Mouse (Mus musculus) spleen, postnatal 14 days (tissue): Measurements from ENCODE around the gene Ecpas.

Experiments
- DNase-seq, 2 experiments: peaks; one replicate each; pipeline ENCODE4 v3.0.0; 2021 to 2022; ENCODE audit warnings: low spot score in 2 of 2

Ecpas gene

DNA sequence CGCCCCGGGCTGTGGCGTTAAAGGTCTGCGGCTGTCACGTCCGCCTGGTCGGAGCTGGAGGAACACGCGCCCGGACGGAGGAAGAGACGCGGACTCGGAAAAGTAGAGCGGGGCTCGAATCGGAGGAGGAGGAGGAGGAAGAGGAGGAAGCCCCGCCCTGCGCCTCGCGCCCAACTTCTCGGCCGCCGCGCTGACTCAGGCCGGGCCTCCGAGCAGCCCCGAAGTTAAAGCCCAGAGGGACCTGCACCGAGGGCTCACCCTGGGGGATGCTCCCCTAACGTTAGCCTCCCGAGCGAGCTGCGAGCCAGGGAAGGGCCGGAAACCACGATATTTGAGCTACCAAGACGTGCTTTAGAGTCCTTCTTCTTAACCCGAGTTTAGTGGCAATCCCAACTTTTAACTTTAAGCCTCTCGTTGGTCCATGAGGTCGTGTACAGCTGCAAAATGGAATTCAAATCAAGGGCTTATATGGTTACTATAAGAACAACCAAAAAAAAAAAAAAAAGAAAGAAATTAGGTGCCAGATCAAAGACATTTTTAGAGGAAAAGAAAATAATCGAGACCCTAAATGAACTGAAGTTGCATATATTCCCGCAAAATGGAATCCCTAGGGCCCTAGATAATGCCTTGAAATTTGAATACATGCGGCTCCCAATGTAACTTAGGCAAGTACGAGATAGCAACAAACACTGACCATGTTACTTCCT lies at the start of gene Ecpas:
Gene Ecpas (minus strand): TSS at position 121 of the 707 bp plus-strand sequence.
- peak; percentile 71 to 73 for DNase-seq

DNA sequence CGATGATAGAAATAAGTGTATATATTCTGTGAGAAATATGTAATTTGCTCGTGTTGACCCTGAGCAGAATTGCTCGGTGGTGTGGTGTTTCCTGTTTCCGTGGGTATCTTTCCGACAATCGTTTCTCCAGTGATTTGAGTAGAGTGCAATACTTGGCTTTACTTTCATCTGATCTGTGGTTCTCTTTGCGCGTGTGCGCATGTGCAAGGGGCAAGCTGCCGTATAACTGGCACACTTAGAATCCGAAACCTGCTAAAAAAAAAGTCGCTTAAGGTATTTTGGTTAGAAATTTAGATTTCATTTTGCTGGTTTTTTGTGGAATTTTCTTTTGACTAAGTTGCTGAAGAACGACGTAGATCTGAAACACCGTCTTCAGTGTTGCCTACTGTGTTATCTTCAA lies 49.2 kb upstream of the Ecpas start:
- no peak for DNase-seq

DNA sequence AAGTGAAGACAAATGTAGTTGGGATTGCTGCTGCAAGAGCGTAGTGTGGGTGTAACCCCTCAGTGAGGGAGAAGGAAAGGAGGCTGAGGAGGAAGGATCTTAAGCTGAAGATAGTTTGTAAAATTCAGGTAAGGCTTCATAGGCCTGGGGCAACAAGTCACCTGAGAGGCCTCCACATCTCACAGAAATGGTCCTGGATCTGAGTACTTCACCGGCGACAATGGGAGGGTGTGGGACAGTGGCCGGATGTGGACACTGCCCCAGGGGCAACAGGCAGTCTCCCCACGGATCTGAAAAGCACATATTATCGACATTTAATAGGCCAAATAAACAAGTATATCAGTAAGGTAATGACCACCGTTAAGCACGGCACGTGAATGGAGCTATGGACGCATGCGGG lies 40.1 kb upstream of the Ecpas start:
- no peak for DNase-seq

DNA sequence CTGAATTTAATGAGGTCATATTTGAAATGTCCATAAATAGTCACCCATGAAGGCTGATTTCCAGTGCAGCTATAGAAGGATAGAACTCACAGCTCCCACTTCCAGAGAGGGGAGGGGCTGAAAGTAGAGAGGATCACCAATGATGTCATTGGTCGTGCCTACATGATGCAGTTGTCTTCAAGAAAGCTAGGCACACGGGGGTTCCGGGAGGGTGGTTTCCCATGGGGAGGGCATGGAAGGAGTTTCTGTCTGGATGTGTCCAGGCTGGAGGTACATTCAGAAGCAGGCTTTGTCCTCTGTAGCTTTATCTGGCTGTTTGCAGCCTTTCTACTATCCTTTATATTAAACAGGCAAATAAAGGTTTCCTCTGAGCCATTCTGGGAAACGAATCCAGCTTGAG lies 35.8 kb upstream of the Ecpas start:
- DNase-seq, result no peak

DNA sequence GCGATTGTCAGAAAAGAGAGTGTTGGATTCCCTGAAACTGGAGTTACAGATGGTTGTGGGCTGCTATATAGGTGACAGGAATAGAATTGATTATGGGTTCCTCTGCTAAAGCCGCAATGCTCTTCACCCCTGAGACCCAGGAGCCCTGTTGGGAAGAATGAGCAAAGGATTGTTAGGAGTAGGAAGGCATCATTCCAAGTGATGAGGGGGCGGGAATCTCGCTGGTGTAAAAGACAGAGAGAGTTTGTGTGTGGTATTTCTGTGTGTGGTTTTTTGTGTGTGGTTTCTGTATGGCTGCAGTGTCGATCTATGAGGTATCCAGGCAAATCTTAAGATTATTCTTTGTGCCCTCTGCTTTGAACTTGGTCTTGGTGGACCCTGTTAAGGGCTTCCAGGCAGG lies 32.1 kb upstream of the Ecpas start:
- DNase-seq, result no peak

DNA sequence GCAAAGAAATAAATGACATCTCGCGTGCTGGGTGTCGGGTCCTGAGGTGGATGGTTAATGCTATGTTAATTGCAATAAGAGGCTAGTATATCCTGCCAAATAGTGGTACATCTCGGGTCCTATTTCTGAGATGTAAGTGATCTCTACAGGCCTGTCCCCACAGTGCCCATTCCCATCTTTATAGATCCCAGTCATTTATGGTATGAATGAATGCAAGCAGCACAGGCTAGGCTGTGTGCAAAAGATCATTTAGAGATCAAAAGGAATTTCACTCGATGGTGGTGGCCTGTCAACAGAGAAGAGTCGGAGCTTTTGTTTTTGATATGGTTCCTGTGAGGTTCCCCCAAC lies 31.6 kb upstream of the Ecpas start:
- DNase-seq, result no peak

DNA sequence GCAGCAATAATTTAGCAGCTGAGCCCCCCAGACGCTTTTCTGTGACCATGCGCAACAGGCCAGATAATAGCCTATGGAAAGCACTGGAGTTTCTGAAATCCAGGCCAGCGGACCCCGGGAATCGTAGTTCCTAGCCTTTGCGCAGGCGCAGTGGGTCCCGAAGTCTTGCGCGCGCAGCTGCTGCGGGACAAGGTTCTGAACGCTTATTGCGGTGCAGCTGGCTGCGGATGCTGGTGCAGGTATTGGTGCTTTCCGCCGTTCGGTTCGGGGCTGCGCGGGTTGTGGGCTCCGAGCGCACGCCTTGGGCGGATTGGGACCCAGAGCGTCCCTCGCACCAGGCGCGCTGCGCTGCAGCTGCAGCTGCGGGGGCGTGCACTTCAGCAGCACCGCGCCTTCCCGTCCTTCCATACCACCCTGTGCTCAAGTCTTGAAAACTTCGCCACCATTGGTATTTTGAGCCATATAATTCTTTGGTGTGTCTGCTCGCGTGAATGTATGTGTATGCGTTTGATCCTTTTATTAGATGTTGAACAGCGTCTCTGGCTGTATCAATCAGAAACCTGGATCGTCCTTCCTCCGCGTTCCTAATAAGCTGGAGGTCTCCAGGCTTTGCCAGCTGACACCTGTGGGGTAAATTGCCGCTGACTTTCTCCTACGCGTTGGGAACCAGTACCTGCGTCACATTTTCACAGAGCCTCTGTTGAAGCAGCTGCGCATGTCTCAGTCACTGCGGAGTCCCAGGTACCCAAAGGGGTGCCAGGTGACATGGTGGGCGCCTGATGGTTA lies 31.1 kb upstream of the Ecpas start, which contains the start of gene Zkscan16:
Gene Zkscan16 (plus strand): TSS at position 209 of the 786 bp plus-strand sequence.
- DNase-seq, result peak; percentile 17 to 51

DNA sequence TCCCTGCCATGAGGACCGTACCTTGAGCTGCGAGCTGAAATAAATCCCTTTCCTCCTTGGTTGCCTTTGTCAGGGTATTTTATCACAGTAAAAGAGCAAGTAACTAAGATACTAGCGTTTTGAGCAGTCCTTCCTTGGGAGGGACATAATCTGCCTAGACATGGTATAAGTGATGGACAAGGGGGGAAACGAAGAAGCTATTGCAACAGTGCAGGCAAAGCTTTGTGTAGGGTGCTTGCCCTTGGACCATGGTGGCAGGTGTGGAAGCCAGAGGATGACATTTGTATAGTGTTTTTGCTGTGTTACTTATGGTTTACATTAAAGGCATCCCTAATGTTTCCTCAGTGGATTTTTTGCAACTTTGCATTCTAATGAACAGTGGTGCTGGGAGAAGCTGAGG lies 30.4 kb upstream of the Ecpas start:
- no peak for DNase-seq

DNA sequence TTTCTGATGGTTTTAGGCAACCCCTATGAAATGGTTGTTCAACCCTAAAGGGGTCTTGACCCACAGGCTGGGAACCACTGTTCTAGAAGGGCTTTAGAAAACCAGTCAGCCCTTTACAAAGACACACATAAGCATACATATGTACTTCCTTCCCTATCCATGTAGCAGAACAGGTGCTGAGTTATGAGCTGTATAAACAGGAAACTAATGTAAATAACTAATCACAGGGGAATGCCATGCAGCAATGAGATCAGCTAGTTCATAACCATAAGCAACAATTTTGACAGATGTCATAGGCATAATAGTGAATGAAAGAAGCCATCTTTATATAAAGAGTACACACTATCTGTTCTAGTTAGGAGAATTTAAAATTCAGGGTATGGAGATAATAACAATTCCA lies 29.1 kb upstream of the Ecpas start:
- no peak for DNase-seq

DNA sequence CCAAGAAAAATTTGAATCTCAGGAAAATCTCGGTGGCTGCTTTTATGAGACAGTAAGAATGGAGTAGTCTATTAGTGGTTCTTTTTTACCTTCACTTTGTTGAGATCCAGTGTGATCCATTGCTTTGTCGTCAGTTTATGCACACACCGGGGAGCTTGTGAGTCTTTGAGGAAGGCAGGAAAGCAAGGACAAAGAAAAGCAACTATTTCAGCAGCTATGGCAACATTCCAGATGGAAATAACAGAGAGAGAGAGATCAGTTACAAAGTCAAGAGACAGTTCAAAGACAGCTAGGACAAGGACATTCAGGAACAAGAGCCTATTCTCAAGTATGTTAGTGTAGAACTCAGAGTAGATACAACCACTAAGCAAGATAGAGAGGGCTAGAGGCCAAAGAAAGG lies 23.3 kb upstream of the Ecpas start:
- DNase-seq, result no peak

DNA sequence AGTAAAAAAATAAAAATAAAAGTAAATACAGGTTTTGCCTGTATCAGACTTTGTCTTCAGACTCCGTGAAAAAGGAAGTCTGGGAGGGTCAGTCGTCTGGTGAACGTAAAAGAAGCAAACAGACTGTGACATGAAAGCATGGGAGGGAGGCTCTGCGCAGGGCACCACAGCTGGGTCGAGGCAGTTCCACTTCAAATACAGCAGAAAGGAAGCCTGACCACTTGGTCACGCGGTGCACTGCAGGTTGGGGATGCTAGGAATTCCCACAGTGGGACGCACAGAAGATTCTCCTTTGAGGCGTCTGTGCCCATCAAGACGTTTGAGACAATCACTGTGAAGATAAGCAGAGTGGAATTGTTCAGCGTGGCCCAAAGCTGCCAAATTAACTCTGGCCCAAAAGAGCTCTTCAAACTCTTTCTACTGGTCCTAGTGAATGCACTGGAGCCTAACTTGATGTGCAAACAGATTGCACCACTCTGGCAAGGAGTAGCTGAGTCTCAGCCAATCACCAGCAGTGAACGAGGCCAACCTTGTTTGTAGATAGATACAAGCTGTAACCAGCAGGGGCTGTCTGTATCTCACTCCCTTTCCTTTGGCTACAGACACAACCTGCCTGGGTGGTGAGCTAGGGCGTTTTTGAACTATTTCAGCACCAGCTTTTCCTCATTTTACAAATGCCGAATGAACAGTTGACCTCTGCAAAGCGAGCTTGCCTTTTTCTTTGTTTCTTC lies 22.4 kb upstream of the Ecpas start:
- DNase-seq, result no peak

DNA sequence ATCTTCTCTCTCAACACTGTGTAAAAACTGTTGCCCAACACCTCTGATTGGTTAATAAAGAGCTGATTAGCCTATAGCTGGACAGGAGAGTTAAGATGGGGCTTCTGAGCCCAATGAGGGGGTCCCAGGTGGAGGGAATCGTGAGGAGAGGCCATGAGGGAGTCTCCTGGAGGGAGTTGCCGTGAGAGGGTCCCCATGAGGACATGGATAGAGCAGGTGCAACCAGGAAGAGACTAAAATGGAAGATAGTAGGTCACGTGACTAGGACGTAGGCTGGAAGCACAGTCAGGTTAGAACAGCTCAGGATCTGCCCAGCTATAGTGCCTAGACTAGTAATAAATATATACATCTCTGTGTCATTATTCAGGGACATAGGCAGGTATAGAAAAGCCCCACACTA lies 21.8 kb upstream of the Ecpas start:
- no peak for DNase-seq

DNA sequence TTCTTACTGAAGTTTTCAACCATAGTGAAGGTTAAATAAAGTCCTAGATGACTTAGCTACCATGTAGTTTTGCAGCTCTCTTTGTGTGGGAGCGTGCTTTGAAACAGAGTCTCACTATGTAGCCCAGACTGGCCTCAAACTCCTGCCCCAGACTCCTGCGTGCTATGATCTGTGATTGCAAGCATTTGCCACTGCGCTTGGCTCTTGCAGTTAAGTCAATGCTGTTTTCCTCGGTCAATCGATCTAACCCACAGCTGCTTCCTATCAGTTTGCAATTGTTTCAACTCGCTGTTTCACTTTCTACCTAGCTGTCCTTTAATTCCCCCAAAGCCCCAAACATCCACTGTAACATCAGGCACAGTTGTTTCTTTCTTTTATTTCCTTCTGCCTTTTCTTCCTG lies 20.0 kb upstream of the Ecpas start:
- no peak for DNase-seq

DNA sequence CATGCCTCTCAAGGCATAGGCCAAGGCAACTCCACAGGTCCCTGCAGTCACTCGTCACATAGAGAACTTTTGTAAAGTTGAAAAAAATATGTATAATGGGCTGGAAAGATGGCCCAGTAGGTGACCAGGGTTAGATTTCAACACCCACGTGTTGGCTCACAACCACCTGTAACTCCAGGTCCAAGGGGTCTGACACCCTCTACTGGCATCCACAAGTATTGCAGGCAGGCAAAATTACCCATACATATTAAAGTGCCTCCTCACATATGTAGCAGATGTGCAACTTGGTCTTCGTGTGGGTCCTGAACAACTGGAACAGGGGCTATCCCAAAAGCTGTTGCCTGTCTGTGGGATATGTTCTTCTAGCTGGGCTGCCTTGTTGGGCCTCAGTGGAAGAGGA lies 15.1 kb upstream of the Ecpas start:
- DNase-seq, result no peak

DNA sequence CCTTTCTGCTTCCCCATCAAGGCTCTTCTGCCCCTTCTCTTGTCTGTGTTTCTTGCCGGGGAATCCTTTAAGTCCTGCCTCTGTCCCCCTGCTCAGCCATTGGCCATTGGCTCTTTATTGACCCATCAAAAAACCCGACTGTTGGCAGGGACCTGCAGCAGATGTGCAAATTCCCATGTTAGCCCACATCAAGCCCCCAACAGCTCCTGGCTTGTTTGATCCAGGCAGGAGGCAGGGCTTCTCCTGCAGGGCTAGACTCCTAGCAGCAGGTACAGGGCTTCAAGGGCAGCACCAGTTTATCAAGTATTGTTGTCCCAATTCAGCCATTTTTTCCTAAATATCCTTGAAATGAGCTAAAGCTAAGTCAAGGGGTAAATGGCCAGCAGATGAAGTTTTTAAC lies 13.6 kb upstream of the Ecpas start:
- DNase-seq, result no peak

DNA sequence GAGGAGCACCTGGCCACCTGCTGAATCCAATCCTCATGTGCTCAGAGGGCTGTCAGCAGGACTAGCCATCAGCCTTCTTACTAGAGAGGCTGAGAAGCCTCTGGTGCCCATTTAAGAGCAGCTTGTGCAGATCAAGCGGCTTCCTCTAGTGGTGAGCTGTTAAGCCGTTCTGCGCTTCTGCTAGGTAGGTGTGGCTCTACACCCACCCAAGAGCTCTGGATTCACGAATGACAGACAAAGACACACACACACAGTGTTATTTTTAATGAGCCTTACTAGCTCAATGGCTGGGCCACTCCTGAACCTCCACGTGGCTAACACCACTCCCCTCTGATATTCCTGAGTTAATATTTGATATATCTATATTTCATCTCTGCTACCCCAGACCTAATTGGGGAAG lies 13.1 kb upstream of the Ecpas start:
- no peak for DNase-seq

DNA sequence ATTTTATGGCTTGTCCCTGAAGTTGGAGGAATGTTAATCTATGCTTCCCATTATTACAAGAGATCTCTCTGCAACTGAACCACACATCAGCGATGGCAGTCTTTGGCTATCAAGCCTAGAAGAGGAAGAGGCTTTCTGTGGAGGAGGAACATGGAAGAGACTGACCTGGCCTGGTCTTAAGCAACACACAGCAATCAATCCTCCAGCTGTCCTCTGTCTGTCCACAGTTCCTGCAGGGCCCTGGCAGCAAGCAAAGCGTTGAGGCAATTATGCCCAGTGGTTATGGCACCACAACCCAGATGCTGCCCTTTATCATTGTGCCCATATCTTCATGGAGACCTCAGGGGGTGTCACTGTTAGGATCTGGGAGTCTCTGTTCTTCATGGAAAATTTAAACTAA lies 11.4 kb upstream of the Ecpas start:
- no peak for DNase-seq

DNA sequence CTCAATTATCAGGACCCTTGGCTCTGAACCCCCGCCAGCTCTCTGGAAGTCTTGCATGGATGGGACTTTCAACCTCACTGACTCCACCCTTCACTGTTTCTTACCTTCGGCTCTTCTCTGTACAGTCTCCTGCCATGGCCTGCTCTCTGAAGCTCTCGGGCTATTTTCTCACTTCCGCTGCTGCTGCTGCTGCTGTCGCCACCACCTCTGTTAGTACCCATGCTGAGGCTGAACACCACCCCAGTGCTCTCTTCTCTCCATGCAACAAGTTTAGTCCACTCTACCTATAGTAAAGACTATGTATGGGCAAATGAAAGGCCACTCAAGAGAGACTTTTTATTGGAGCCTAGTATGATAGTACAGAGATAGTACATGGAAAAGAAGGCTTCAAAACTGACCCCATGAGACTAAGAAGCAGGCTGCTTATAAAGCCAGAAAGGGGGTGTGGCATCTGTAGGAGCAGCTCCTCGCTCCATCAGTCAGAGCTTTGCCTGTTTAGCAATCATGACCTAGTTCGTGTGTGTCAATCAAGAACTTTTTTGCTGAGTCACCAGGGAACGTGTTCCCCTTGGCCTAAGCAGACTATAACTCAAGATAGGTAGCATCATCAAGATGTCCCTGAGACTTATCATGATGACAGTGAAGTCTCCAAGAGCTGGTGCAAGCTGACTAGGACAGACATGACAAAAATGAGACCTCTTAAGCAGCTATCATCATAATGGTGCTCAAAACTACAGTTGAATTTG lies 2.7 kb upstream of the Ecpas start:
- no peak for DNase-seq

DNA sequence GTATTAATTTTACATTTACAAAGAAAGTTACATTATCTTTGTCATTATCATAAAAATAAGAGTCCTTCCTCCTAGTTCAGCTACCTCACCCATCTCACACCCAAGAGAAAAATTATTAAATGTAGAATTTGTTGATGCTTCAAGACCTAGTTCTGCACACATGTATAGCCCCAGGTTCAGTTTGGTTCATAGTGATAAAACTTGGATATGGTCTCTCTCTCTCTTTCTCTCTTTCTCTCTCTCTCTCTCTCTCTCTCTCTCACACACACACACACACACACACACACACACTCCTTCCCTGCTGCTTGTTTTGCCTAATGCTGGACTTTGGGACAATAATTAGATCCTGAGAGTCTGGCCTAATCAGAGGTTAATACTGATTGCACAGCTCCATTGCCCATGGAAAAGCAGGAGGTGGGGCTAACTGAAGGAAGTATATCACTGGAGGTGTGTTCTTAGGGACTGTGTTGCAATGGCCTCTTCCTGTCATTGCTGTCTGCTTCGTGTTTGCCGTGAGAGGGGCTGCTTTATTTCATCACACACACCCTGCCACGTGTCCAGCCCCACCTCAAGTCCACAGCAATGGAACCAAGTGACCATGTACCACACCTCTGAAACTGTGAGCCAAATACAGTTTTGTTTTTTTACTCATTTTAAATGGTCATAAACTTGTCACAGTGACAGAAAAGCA lies 932 bp upstream of the Ecpas start:
- no peak for DNase-seq

DNA sequence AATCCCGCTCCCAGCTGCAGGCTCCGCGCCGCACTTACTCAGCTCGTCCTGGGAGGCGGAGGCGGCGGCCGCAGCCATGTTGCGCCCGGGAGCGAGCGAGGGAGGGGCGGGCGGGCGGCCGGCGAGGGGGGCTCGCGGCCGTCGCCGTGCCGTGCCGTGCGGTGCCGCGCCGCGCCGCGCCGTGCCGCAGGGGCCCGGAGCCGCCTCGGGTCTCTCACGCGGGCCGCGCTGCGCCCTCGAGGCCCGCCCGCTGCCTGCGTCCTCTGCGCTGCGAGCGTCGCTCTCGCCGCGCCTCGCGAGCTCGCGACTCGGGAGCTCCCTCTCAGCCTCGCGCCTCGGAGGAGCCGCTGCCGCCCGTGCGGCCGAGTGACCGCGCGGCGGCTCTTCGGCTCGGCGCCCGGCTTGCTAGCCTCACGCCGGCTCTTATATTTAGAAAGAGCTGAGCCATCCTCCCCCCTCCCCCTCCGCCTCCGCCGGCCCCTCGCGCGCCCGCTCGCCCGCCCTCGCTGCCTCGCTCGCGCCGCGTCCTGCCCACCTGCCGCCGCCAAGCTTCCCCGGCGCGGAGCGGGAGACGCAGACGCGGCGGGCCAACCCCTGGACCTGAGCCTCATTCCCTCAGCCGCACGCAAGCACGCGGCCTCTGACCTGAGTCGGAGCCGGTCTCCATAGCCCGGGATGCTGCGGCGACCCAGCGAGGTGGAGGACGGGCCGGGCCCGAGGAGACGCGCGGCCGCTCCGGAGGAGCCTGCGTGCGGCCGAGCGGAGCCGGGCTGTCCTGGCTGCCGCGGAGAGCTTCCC lies 519 bp downstream of the Ecpas start:
- peak; percentile 35 to 51 for DNase-seq
